Mouse (Mus musculus) small intestine, adult 2 months (tissue): Measurements from ENCODE around the gene Ctbp1.

Experiments
- CTCF ChIP-seq: fragments of 200-500 bp; IDR thresholded peaks from 2 replicates; pipeline ENCODE4 v1.5.1; 2012; ENCODE audit warnings: low read depth, mild to moderate bottlenecking, control low read depth, inconsistent platforms, low read length, moderate library complexity, mixed read lengths; ENCODE audit not compliant: insufficient replicate concordance, insufficient read length; ENCODE audit errors: extremely low read depth
- POLR2A ChIP-seq: fragments of 200-500 bp; IDR thresholded peaks from 2 replicates; pipeline ENCODE4 v1.6.1; 2012; ENCODE audit warnings: low read depth, mild to moderate bottlenecking, control low read depth, inconsistent platforms, low read length, moderate library complexity

DNA sequence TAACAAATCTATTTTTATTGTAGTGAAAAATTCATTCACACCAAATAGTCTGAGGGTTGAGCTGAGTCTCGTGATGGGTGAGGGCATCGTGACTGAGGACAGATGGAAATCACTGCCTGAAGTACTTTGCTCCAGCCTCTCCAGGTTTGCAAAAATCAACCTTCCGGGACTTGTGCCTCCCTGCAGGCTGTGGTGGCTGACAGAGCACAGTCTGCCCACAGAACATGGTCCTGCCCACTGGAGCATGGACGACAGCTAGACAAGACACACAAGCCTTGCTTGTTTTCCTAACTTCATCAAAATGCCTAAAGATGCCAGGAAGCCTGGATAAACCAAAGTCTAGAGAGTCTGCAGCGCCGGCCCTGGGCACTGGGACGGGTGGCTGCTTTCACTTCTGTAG, 9.2 kb upstream of the Ctbp1 start:
- TF ChIP-seq POLR2A (no peak), CTCF (no peak)
